Mouse (Mus musculus) adrenal gland, postnatal 36 days (tissue): ENCODE results near the gene Gm17689. TPM values are rescaled to one million over a fixed set of nuclear protein-coding genes. Genes with fewer than 3 reads are reported as not detected.

Experiments
- DNase-seq, 2 experiments: peaks; one replicate each; pipeline ENCODE4 v3.0.0; 2021; ENCODE audit warnings: mixed read lengths in 1 of 2
- long read RNA-seq, 2 experiments: library from polyadenylated mRNA; stranded (forward); transcript quantifications; one replicate each; pipeline ENCODE4 v2.0.0; 2021; ENCODE audit warnings: borderline sequencing depth in 2 of 2
- total RNA-seq, 2 experiments: library from RNA; stranded (reverse); gene quantifications; 2 replicates each; pipeline ENCODE4 v1.2.3; 2021

Gene Gm17689
- not detected for total RNA-seq
- long read RNA-seq, experiment 1: 0 reads
- long read RNA-seq, experiment 2: 0 reads

DNA sequence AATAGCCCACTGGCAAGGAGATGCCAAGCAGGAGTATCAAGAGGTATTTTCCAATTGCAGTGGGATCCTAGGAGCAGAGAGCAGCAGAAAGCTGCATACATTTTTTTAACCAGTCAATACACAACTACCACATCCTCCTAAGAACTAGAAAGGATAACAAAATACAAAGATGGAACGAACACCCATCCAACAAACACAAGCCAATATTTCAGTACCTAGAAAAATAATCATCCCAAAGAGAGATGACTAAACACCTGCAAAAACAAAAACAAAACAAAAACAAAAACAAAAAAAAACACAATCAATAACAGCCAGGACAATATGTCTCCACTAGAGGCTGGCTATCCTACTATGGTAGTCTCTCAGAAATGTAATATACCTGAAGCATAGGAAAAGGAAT, at the start of gene Gm17689:
Gm17689 (minus strand) TSS at position 101 of the 400 bp plus-strand sequence.
- no peak for DNase-seq

GRCm38 (mm10) chr9:36541863-36542262, 40.6 kb downstream of the Gm17689 start, which contains the start of gene Gm5615:
Gene Gm5615, minus strand, starts transcription at chr9:36541963.
- DNase-seq: no peak

Other genes with a start within 250 kb of the Gm17689 start
- gene Gm7257, start 150.8 kb downstream of the Gm17689 start, total RNA-seq: not detected
- gene Gm9513, start 107.0 kb downstream of the Gm17689 start, total RNA-seq: not detected
- not detected for gene Gm5615, start 40.7 kb downstream of the Gm17689 start, total RNA-seq
- gene A630095E13Rik, start 60.7 kb upstream of the Gm17689 start, total RNA-seq: not detected
- not detected for gene Acrv1, start 110.6 kb upstream of the Gm17689 start, total RNA-seq
- gene Chek1, start 144.4 kb upstream of the Gm17689 start, total RNA-seq: 1 to 10 TPM; 3.0 to 4.2 TPM
- 100 to 1,000 TPM; 299 to 300 TPM for gene Stt3a, start 185.0 kb upstream of the Gm17689 start, total RNA-seq
- gene Ei24, start 214.8 kb upstream of the Gm17689 start, total RNA-seq: 100 to 1,000 TPM; 116 to 133 TPM
- 1 to 10 TPM; 3.6 TPM for gene Fez1, start 239.2 kb upstream of the Gm17689 start, total RNA-seq